Comparison of ENCODE assay signal across 15 mouse cellular contexts in the genomic region with DNA sequence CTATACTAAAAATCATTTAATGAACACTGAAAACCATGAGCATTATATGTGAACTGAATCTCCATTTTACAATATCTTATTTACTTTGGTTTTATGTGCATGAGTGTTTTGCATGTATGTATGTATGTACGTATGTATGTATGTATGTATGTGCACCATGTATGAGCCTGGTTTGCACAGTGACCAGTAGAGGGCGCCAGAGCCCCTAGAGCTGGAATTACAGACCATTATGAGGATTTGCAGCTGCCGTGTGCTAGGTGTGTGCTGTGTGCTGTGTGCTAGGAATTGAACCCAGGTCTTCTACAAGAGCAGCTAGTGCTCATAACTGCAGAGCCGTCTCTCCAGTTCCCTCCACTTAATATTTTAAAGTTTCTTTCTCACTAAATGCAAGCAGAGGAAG.
A peak's percentile ranks its signal among the peaks of the same experiment; 100 is the strongest.
DNase-seq lines count a peak whose midpoint lies in the region; ATAC-seq and TF ChIP-seq lines count a peak whose summit lies in the region.
"Had no signal": no experiment of that assay in that cellular context is flagged by ENCODE, and none has a peak within 500 bp of the region (broad histone marks: within the 10 kb centered on the region; RNA-seq: fewer than 3 reads in every experiment).

No protein-coding gene starts in this region.

- no peak for ATAC-seq in intestine, postnatal 0 days
- no peak for ATAC-seq in intestine, embryonic 16.5 days
- ATAC-seq in midbrain, postnatal 0 days (ENCODE audit: low FRiP score), result no peak
- no peak for ATAC-seq in midbrain, embryonic 16.5 days
- ATAC-seq: forebrain, embryonic 13.5 days had no signal

- H3K9me3 ChIP-seq in intestine, postnatal 0 days (ENCODE audit: control insufficient read depth), result no peaks in the 10 kb centered on the region
- H3K9me3 ChIP-seq in intestine, embryonic 16.5 days (ENCODE audit: control insufficient read depth, low read length), result no peaks in the 10 kb centered on the region
- no peaks in the 10 kb centered on the region for H3K9me3 ChIP-seq in midbrain, postnatal 0 days (ENCODE audit: low read length)
- no peaks in the 10 kb centered on the region for H3K9me3 ChIP-seq in midbrain, embryonic 16.5 days (replicated peaks; ENCODE audit: control insufficient read depth, low read length, poor library complexity, severe bottlenecking)
- H3K9me3 ChIP-seq: forebrain, embryonic 13.5 days had no signal

- TF ChIP-seq CTCF in intestine, postnatal 0 days (IDR thresholded peaks at IDR 0.05; ENCODE audit: low read depth), result peak; percentile 43
- TF ChIP-seq CTCF in midbrain, postnatal 0 days (IDR thresholded peaks at IDR 0.05), result peak; percentile 48; the same call in 1 of the 2 replicates

- 72% methylated on average over 4 of the region's 4 CpGs for whole genome bisulfite sequencing in intestine, postnatal 0 days
- WGBS in intestine, embryonic 16.5 days, result 78% methylated on average over 4 of the region's 4 CpGs
- WGBS in midbrain, postnatal 0 days, result 82% methylated on average over 4 of the region's 4 CpGs
- WGBS in midbrain, embryonic 16.5 days, result 79% methylated on average over 4 of the region's 4 CpGs

- no peak overlapping the region for H3K4me2 ChIP-seq in intestine, postnatal 0 days (replicated peaks; ENCODE audit: low read depth)
- no peak overlapping the region for H3K4me2 ChIP-seq in intestine, embryonic 16.5 days (ENCODE audit: low read depth, low read length)
- H3K4me2 ChIP-seq in midbrain, postnatal 0 days (ENCODE audit: low read depth, low read length, poor library complexity, severe bottlenecking), result no peak overlapping the region
- H3K4me2 ChIP-seq in midbrain, embryonic 16.5 days (ENCODE audit: low read length), result no peak overlapping the region
- H3K4me2 ChIP-seq: forebrain, embryonic 13.5 days; hindbrain, embryonic 14.5 days had no signal

- no peaks in the 10 kb centered on the region for H3K36me3 ChIP-seq in intestine, postnatal 0 days (ENCODE audit: control insufficient read depth, insufficient read depth)
- H3K36me3 ChIP-seq in intestine, embryonic 16.5 days (ENCODE audit: control insufficient read depth, insufficient read depth, low read length), result no peaks in the 10 kb centered on the region
- H3K36me3 ChIP-seq in midbrain, postnatal 0 days (ENCODE audit: insufficient read depth, low read length), result no peaks in the 10 kb centered on the region
- no peaks in the 10 kb centered on the region for H3K36me3 ChIP-seq in midbrain, embryonic 16.5 days (ENCODE audit: control insufficient read depth, insufficient read depth, low read length)

- H3K9ac ChIP-seq in intestine, postnatal 0 days (ENCODE audit: low read depth, low read length), result no peak overlapping the region
- H3K9ac ChIP-seq in intestine, embryonic 16.5 days (ENCODE audit: low read depth, low read length), result no peak overlapping the region
- H3K9ac ChIP-seq in midbrain, postnatal 0 days (replicated peaks; ENCODE audit: low read length, poor library complexity, severe bottlenecking), result no peak overlapping the region
- H3K9ac ChIP-seq in midbrain, embryonic 16.5 days (ENCODE audit: low read depth, low read length), result no peak overlapping the region
- H3K9ac ChIP-seq: forebrain, embryonic 13.5 days; hindbrain, embryonic 14.5 days had no signal

- no peak for DNase-seq in midbrain, postnatal 0 days (ENCODE audit: low spot score)
- peak; percentile 65 for DNase-seq in ZHBTc4 (ENCODE audit: low read depth, low spot score)
- DNase-seq in urinary bladder, postnatal 4 days (ENCODE audit: low spot score in 2 of 2), result no peak
- DNase-seq in thymus, postnatal 0 days (ENCODE audit: low spot score), result no peak
- DNase-seq: adrenal gland, postnatal 10 days; embryo, embryonic 11 days; heart, adult 11 months; kidney, adult 9 months; lung, postnatal 14 days; thymus, postnatal 14 days had no signal

- no peak overlapping the region for H3K27ac ChIP-seq in intestine, postnatal 0 days (ENCODE audit: low read depth, low read length)
- H3K27ac ChIP-seq in intestine, embryonic 16.5 days (ENCODE audit: low read length), result no peak overlapping the region
- no peak overlapping the region for H3K27ac ChIP-seq in midbrain, postnatal 0 days (ENCODE audit: low read depth, low read length)
- H3K27ac ChIP-seq in midbrain, embryonic 16.5 days (ENCODE audit: low read length), result no peak overlapping the region
- H3K27ac ChIP-seq: forebrain, embryonic 13.5 days; hindbrain, embryonic 14.5 days had no signal

- no peaks in the 10 kb centered on the region for H3K4me1 ChIP-seq in intestine, postnatal 0 days (replicated peaks; ENCODE audit: control insufficient read depth, insufficient read depth, low read length)
- no peaks in the 10 kb centered on the region for H3K4me1 ChIP-seq in intestine, embryonic 16.5 days (ENCODE audit: control insufficient read depth, insufficient read depth, low read length)
- H3K4me1 ChIP-seq in midbrain, postnatal 0 days (ENCODE audit: insufficient read depth, low read length), result no peaks in the 10 kb centered on the region
- H3K4me1 ChIP-seq in midbrain, embryonic 16.5 days (ENCODE audit: control insufficient read depth, insufficient read depth, low read length), result no peaks in the 10 kb centered on the region
- H3K4me1 ChIP-seq: forebrain, embryonic 13.5 days had no signal

- no peaks in the 10 kb centered on the region for H3K27me3 ChIP-seq in intestine, postnatal 0 days (replicated peaks; ENCODE audit: control insufficient read depth, insufficient read depth, low read length)
- no peaks in the 10 kb centered on the region for H3K27me3 ChIP-seq in intestine, embryonic 16.5 days (replicated peaks; ENCODE audit: control insufficient read depth, insufficient read depth, low read length)
- H3K27me3 ChIP-seq in midbrain, postnatal 0 days (ENCODE audit: insufficient read depth, low read length), result no peaks in the 10 kb centered on the region
- H3K27me3 ChIP-seq in midbrain, embryonic 16.5 days (ENCODE audit: control insufficient read depth, insufficient read depth, low read depth, low read length), result no peaks in the 10 kb centered on the region
- H3K27me3 ChIP-seq: forebrain, embryonic 13.5 days had no signal

- H3K4me3 ChIP-seq in intestine, postnatal 0 days (ENCODE audit: low read depth, low read length), result no peak overlapping the region
- no peak overlapping the region for H3K4me3 ChIP-seq in intestine, embryonic 16.5 days (ENCODE audit: low read length)
- no peak overlapping the region for H3K4me3 ChIP-seq in midbrain, postnatal 0 days (ENCODE audit: low read depth, low read length)
- no peak overlapping the region for H3K4me3 ChIP-seq in midbrain, embryonic 16.5 days (ENCODE audit: low read depth, low read length)
- H3K4me3 ChIP-seq: forebrain, embryonic 13.5 days had no signal
